Mouse (Mus musculus) testis, adult 2 months (tissue): ENCODE results near the gene Fam78a.

ENCODE experiments used
- CTCF ChIP-seq: fragments of 200-500 bp; IDR thresholded peaks from 2 replicates; pipeline ENCODE4 v1.5.1; 2012; ENCODE audit warnings: low read depth, mild to moderate bottlenecking, inconsistent platforms, low read length, moderate library complexity; ENCODE audit not compliant: control insufficient read depth, insufficient read depth, insufficient replicate concordance
- POLR2A ChIP-seq: fragments of 200-500 bp; IDR thresholded peaks from 2 replicates; pipeline ENCODE4 v1.6.1; 2012; ENCODE audit warnings: low read depth, mild to moderate bottlenecking, inconsistent platforms, low read length, moderate library complexity; ENCODE audit not compliant: control insufficient read depth

GRCm38 (mm10) chr2:32088372-32088981 is 3.8 kb upstream of the Fam78a start:
- TF ChIP-seq CTCF (no peak), POLR2A (no peak)
